Mouse (Mus musculus): ENCODE measurements at regions not wholly inside any gene's neighbourhood (a gene's known extent, or its start where the extent isn't known, plus 50 kb on each side); places are given as distances from the start of the nearest gene placed in this dataset.

- DNase-seq, result peak; percentile 34
Observed at GRCm38 (mm10) chr1:119305315-119305976, 116.6 kb downstream of the Inhbb start.

DNA sequence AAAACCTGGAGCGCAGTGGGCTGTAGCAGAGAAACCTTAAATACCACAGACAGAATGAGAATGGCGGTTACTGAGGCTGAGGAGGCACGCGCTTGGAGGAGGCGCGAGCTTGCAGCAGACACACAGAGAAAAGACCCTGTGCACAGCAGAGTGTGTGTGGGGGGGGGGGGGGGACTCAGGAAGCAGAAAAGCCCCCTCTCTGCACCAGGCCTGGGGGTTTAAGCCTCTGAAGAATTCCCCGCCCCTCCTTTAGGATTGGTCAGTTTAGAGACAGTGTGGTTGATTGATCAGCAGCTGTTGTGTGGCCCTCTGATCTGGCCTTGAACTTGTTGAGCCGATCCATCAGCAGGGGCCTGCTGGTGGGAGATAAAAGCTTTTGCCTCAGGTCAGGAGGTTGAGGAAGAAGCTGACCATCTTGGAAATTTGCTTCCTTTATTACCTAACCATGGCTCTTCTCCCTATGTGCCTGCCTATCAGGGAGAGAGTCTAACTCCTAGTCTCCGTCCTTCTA, 117.5 kb downstream of the Inhbb start:
- no peak for DNase-seq

DNA sequence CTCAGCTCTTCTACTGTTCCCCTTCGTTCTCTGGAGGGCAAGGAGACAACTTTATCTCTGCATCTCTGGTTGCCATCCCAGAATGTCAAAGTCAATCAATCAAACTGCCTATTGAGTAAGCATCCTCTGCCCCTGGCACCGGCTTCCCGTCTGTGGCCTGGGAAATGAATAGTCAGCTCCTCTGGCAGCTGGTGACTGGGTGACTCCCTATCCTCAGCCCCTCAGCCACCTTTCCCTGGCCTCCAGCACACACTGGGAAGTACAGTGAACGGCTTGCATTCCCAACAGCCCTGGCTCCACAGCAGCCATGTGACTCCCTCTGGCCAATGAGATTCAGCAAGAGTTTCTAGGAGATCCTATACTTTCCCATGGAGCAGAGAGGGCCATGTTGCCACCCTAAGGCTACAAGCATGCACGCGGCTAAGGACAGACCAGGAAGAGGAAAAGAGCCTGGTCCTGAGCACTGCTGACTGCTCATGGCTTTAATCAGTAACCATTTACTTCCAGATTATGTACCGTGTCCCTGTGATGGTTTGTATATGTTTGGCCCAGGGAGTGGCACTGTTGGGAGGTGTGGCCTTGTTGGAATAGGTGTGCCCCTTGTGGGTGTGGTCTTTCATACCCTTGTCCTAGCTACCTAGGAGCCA, 119.6 kb downstream of the Inhbb start:
- peak; percentile 41 for DNase-seq

DNA sequence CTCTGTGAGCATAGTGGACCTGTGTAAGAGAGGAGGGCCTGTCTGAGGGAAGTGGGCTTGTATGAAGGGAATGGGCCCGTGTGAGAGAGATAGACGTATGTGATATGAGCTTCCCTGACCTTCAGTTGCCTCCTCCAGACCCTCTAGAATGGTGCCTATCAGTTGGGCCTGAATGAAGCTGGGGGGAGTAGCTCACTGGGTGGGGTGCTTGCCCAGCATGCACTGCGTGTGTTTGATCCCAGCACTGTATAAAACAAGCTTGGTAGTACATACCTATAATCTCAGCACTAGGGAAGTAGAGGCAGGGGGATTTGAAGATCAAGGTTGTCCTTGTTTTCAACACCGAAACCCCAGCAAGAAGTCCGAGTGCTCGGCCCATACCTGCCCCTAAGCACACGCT, 120.1 kb downstream of the Inhbb start:
- no peak for DNase-seq

GRCm38 (mm10) chr1:119301258-119301657, 120.8 kb downstream of the Inhbb start:
- DNase-seq, result no peak

GRCm38 (mm10) chr1:119299842-119300752, 122.0 kb downstream of the Inhbb start:
- DNase-seq, result peak; percentile 87

GRCm38 (mm10) chr1:119298696-119299230, 123.3 kb downstream of the Inhbb start:
- DNase-seq, result no peak

DNA sequence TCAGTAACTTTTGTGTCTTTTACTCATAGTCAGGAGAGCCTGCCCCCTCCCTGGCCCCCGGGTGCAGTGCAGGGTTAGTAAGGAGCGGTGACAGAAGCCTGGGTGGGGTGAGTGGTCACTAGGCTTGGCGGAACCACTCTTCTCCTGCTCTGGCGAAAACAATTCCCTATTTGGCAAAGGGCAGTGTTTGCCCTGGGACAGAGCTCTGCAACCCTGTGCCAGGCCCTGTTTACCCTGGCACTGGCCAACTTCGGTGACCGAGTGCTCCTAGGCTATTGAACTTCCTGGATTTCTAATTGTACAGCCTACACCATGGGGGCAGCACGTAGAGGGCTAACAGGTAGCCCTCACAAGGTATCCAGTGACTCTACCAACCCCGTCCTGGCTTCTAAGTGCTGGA, 126.9 kb downstream of the Inhbb start:
- DNase-seq, result peak; percentile 75

- peak; percentile 80 for DNase-seq
Observed at GRCm38 (mm10) chr1:119293839-119294238, 128.2 kb downstream of the Inhbb start.

- DNase-seq, result peak; percentile 82
Observed at GRCm38 (mm10) chr1:119292216-119292615, 129.8 kb downstream of the Inhbb start.

DNA sequence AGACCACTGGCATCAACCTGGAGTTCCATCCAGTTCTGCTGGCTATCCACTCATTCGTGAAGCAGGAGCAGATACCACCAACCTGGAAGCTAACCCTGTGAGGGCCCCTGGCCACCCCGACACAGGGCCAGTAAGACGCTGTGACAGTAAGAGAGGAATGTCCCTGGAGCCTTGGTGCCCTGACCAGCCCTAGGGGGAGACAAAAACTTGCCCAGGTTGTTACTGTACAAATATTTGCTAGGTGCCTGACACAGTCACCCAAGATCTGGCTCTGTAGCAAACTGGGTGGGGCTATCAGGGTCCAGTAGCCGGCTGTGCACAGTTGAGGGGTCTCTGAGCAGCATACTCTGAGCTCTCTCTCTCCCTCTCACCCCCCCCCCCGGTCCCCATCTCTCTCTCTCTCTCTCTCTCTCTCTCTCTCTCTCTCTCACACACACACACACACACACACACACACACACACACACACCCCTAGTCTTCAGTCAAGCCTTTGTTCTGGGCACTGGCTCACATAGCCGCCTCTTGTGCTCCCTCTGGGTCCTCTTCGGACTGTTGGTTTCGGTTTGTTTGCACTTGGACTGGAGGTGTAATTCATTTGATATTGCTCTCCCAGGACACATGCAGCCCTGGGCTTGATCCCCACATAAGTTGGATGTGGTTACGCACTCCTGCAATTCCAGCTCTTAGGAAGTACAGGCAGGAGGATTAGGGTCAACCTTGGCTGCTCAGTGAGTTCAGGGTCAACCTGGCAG, 131.7 kb downstream of the Inhbb start:
- DNase-seq, result peak; percentile 59

DNA sequence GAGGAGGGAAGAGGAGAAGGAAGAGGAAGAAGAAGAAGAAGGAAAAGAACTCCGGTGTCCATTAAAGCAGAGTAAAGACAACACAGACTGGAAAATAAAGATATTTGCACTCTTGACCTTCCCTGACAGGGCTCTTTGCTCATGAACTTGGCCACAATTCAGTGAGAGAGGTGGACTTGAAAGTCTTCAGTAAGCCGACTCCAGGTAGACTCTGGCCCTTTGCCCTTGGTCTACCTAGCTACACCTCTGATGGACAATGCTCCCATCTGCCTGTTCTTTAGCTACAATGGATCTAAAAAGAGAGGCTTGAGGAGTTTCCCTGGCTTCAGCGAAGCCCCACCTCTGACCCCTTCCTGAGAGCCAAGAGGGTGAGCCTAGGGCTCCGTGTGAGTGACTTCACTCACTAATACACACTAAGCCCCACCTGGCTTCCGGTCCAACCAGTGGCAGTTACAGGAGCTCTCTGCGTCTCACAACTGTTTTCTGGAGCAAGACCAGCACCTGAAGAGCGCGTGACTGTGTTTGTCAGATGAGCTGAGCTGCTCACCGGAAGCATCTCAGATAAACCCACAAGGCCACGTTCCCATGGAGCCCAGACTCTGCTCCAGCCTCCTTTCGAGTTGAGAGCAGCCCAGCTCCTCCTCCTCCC, 132.4 kb downstream of the Inhbb start:
- no peak for DNase-seq

GRCm38 (mm10) chr1:119282416-119282815, 139.6 kb downstream of the Inhbb start:
- no peak for DNase-seq

- peak; percentile 45 for DNase-seq
Observed at GRCm38 (mm10) chr1:119279261-119279660, 142.8 kb downstream of the Inhbb start.

DNA sequence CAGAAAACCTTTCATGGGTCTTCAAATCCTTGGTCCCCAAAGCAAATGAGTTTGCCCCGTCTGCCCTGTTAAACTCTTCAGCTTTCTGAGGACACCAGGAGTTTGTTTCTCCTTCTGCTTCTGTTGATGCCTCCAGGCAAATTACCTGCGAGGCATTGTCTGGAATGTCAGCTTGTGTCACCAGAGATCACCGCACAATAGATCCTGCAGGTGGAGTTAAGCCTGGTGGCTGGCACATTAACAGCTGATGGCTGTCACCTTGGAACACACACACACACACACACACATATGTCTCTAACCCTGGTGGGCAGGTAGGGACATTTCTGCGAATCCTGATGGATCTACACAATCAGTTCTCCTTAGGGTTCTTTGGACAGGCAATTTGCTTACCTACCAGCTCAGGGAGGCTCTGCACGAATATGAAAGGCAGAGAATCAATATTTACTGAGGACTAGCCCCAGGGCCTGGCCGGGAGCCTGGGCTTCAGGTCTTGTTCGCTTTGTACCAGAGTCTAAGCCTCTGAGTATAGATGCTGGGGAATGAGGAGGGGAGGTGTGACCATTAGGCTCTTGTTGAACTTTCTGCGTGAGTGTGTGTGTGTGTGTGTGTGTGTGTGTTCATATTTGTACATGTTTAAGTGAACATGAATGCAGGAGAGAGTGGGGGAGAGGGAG, 143.4 kb downstream of the Inhbb start:
- peak; percentile 71 for DNase-seq

DNA sequence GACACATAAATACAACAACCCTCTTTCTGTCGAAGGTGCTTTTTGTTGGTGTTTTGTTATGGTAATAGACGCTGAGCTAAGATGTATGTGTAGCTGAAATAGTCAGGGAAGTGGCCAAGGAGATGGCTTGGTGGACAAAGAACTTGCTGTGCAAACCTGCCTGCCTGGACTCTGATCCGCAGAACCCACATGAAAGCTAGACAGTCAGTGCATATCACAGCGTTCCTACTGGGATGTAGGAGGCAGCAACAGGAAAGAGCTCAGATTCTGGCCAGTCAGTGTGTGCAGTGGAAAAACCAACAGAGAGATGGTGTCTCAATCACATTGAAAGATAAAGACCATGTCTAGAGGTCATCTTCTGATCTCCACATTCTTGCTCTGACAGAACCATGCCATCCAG, 144.1 kb downstream of the Inhbb start:
- DNase-seq, result no peak

GRCm38 (mm10) chr1:119266013-119266412, 156.0 kb downstream of the Inhbb start:
- no peak for DNase-seq

DNA sequence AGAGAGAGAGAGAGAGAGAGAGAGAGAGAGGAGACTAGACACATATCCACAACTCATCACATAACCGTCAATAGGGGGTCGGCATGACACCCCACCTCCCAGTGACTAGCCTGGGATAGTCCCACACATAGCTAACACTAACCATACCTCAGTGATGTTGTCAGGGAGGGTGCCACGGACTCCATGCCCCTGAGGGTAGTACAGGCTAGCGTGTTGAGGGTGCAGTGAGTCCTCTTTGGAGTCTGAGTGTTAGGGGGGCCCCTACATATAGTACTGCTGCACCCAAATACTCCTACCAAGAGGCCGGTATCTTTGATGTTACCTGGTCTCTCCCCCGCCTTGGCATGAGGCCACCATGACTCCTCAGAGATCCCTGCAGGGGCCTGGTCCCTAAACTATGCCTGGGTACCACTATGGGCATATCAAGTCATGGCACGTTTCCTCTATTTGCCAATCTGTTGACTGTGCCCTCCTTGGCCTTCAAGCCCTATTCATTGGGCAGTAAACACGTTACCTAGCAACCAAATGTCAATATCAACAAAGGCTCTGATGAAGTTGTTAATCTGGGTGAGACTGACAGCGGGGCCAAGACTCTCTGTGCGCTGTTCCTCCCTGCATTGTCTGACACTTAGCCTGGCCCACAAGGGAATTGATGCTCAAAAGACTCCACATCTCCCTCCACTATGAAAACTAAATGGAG, 156.7 kb downstream of the Inhbb start:
- no peak for DNase-seq

DNA sequence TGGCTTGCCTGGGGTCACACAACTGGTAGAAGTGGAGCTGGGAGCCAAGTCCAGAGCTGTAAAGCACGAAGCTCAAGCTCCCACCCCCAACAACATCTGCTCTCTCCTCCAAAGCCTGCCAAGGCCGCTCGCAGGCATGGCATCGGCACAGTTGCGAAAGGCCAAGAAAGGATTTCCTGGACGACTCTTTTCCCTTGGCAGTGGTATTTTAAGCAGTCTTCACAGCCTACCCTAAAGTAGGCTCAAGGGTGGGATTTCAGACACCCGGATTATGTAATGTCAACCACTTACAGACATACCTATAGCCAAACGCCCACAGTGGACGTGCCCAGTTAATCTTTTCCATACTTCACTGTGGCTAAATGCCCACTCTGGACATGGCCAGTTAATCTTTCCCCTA, 162.6 kb downstream of the Inhbb start:
- no peak for DNase-seq

- peak; percentile 35 for DNase-seq
Observed at GRCm38 (mm10) chr1:119256769-119257168, 165.3 kb downstream of the Inhbb start.

- peak; percentile 53 for DNase-seq
Observed at GRCm38 (mm10) chr1:119256097-119256473, 166.0 kb downstream of the Inhbb start.
